Mouse (Mus musculus): Measurements from ENCODE around the gene Cdc42bpg.
A peak's percentile ranks its signal among the peaks of the same experiment; 100 is the strongest.

Gene Cdc42bpg

GRCm38 (mm10) chr19:6351431-6352106, 45.3 kb downstream of the Cdc42bpg start:
- no peak for DNase-seq (ENCODE audit: low read depth)

DNA sequence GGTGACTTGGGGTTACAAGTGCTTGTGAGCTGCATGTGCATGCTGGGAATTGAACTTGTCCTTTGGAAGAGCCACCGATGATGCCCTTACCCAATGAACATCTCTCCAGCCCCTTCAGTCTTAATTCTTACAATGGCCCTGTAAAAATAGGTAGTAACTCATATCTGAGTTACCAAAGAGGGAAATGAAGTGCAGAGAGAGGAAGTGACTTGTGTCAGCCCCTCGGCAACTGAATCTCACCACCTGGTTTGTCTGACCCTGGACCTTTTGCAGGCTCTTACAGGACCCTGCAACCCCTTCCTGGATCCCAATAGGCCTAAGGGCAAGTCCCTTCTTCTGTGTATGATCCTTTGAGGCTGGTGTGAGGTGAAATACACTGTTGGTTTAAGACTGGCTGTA, 45.9 kb downstream of the Cdc42bpg start:
- DNase-seq (ENCODE audit: low read depth): no peak

DNA sequence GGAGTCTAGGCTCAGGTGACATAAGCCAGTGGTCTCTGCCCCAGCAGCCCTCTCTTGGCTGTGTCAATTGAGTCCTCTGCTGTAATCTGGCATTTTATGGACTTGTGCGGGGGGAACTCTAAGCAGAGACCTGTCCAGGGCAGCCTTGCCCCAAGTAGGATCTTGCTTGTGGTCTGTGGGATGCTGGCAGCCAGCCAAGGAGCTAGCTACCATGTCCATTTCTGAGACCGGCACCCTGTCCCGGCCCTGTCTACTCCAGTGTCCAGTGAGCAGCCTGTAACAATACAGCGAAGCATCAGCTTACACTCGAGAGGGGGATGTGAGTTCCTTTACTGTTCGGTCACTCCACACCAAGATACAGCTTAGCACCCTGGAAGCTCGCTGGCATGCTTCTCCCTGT, 47.8 kb downstream of the Cdc42bpg start:
- DNase-seq (ENCODE audit: low read depth): no peak

GRCm38 (mm10) chr19:6361291-6361690, 55.0 kb downstream of the Cdc42bpg start:
- no peak for DNase-seq (ENCODE audit: low read depth)

DNA sequence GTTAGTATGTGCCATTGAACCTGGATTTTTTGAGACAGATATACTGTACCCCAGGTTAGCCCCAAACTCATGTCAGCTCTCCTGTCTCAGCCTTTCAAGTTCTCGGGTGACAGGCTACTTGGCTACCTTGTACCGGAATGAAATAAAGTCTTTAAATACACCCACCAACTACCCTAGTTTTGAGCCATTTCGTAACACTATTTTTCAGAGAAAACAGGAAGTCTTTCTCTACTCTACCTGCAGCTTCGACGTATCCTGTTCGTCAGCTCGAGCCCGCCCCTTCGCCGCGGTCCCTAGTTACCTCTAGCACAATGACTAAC, 56.8 kb downstream of the Cdc42bpg start:
- no peak for DNase-seq (ENCODE audit: low read depth)

GRCm38 (mm10) chr19:6363411-6364240, 57.4 kb downstream of the Cdc42bpg start, which contains the start of gene Sf1:
Gene Sf1, plus strand, starts transcription at chr19:6363690.
- peak; percentile 100 for DNase-seq (ENCODE audit: low read depth)

GRCm38 (mm10) chr19:6364317-6364725, 58.1 kb downstream of the Cdc42bpg start:
- DNase-seq (ENCODE audit: low read depth): peak; percentile 97

DNA sequence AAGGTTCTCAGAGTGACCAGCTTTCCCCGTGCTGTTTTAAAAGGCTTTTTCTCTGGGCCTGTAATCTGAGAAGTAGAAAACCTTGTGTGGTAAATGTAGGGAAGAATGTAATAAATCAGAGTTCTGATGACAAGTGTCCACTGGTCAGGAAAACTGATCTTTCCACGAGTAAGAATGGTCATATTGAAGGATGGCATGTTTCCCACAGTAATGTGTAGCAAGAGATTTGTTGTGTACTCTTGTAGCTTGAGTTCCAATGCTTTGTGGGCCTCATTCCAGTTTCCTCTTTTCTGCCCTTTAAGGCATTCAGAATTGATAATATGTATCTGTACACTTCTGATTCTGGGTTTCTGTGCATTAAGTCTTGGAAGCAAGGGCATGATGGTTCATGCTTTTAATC, 58.6 kb downstream of the Cdc42bpg start:
- no peak for DNase-seq (ENCODE audit: low read depth)

DNA sequence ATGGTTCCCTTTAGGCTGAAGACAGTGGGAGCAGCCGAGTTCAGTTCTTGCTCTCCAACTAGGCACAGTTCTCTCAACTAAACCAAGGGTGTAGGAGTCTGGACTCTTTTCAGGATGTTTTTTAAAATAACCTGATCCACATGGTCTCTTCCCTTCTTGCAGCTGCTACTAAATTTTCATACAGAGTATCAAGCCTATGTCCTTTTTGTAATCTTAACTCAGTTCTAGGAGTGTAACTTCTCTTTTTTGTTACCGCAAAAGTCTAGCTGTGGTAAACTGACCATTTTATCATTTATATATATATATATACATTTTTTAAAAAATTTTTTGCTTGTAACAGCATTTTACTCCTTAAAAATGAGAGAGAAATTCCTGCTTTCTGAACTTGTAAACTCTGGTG, 63.9 kb downstream of the Cdc42bpg start:
- no peak for DNase-seq (ENCODE audit: low read depth)

DNA sequence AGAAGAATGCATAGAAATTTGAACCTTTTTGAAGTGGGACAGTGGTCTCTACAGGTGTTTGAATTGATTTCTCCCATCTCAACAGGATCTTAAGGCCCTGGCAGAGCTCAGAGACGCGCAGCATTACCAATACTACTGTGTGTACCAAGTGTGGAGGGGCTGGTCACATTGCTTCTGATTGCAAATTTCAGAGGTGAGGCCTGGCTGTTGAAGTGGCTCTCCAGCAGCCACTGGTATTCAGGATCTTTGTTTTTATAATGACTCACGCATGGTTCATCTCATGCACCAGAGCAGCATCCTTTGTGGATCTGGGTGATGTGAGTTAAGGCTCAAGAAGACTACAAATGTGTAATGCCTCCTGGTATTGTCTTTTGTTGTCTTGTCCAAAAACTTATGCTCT, 66.2 kb downstream of the Cdc42bpg start:
- no peak for DNase-seq (ENCODE audit: low read depth)

GRCm38 (mm10) chr19:6373539-6374400, 67.5 kb downstream of the Cdc42bpg start:
- DNase-seq (ENCODE audit: low read depth): peak; percentile 90

- DNase-seq (ENCODE audit: low read depth): no peak
Observed at GRCm38 (mm10) chr19:6374571-6374970, 68.3 kb downstream of the Cdc42bpg start.
